Mouse (Mus musculus): ENCODE data around the gene Pdlim4.

DNA sequence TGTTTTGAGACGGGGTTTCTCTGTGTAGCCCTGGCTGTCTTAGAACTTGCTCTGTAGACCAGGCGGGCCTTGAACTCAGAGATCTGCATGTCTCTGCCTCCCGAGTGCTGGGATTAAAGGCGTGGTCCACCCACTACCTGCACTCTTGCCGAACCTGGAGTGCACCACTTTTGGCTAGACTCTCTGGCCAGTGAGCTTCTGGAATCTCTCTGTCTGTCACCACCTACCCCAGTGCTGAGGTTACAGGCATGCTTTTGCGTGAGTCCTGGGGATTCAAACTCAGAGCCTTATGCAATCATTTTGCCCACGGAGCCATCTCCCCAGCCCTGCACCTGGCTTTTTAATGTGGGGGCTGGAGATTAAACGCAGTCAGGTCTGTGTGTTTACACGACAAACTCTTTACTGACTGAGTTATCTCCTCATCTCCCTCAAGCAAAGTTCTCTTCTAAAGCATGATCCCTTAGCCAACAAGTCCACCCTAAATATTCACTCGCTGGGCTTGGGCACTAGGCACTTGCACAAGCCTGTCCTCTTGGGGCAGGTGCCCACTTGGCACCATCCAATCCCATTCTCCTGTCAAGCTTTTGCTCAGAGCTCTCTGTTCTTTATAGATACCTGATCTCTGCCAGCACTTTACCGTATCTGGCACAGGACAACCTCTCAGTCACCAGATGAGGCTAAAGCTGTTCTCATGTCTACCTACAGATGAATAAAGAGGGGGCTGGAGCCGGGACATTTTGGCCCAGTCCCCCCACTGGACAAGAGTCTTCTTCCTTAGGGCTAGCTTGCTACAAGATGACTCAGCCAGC lies 3.5 kb downstream of the Pdlim4 start:
- no peak for TF ChIP-seq CTCF (IDR thresholded peaks at IDR 0.05; ENCODE audit: low read depth)
- TF ChIP-seq EP300 (IDR thresholded peaks at IDR 0.05; ENCODE audit: low read depth): no peak

All from liver, postnatal 0 days (tissue).